Mouse (Mus musculus) hindbrain, embryonic 14.5 days (tissue): ENCODE results near the gene Egln2. TPM values are rescaled to one million over a fixed set of nuclear protein-coding genes. Genes with fewer than 3 reads are reported as not detected.

Source experiments
- ATAC-seq: fragments of 200-750 bp; cut with Nextera tagmentation; 2 replicates; pipeline ENCODE4 v1.8.0; 2017; ENCODE audit warnings: moderate number of reproducible peaks, mild to moderate bottlenecking, moderate TSS enrichment, moderate library complexity; ENCODE audit not compliant: low FRiP score
- DNase-seq: peaks from one replicate; pipeline ENCODE4 v3.0.0-alpha.2; 2015; ENCODE audit warnings: low spot score
- H3K27ac ChIP-seq: fragments of 300-500 bp; sonication (generic); 2 replicates; pipeline ENCODE4 v1.5.1; 2014; ENCODE audit warnings: mild to moderate bottlenecking, moderate library complexity
- H3K27me3 ChIP-seq: fragments of 300-500 bp; sonication (generic); 2 replicates; pipeline ENCODE4 v1.6.1; 2014; ENCODE audit warnings: mild to moderate bottlenecking, low read length, mixed read lengths; ENCODE audit not compliant: control insufficient read depth, insufficient read depth
- H3K36me3 ChIP-seq: fragments of 300-500 bp; sonication (generic); replicated peaks from 2 replicates; pipeline ENCODE4 v1.6.1; 2014; ENCODE audit not compliant: control insufficient read depth, insufficient read depth
- H3K4me1 ChIP-seq: fragments of 300-500 bp; sonication (generic); replicated peaks from 2 replicates; pipeline ENCODE4 v1.6.1; 2014; ENCODE audit warnings: antibody characterized with exemption, low read length, mixed read lengths; ENCODE audit not compliant: control insufficient read depth, insufficient read depth
- H3K4me2 ChIP-seq: fragments of 300-500 bp; sonication (generic); replicated peaks from 2 replicates; pipeline ENCODE4 v1.6.1; 2014; ENCODE audit warnings: mild to moderate bottlenecking, moderate library complexity
- H3K4me3 ChIP-seq: fragments of 300-500 bp; sonication (generic); replicated peaks from 2 replicates; pipeline ENCODE4 v1.5.1; 2014; ENCODE audit warnings: mild to moderate bottlenecking, low read length
- H3K9ac ChIP-seq: fragments of 300-500 bp; sonication (generic); 2 replicates; pipeline ENCODE4 v1.6.1; 2014
- H3K9me3 ChIP-seq: fragments of 300-500 bp; sonication (generic); 2 replicates; pipeline ENCODE4 v1.6.1; 2016; ENCODE audit warnings: low read length; ENCODE audit not compliant: control insufficient read depth
- WGBS: fragments of 180-500 bp; shearing (Covaris S2); extraction: QIAGEN DNeasy Blood & Tissue Kit; methylation state at CpG from one replicate; pipeline ENCODE4 v1.1.7; 2014; 5-methylcytosine and 5-hydroxymethylcytosine counted together
- polyA plus RNA-seq: library from polyadenylated mRNA; unstranded; fragments of >200 nt; fragmentation: Nextera tagmentation; extraction: Ambion mirVana; gene quantifications from 2 replicates; pipeline ENCODE4 v1.2.1, GENCODE M21; 2014

Gene Egln2
- polyA plus RNA-seq, result 55.3 and 55.7 TPM in 2 replicates

DNA sequence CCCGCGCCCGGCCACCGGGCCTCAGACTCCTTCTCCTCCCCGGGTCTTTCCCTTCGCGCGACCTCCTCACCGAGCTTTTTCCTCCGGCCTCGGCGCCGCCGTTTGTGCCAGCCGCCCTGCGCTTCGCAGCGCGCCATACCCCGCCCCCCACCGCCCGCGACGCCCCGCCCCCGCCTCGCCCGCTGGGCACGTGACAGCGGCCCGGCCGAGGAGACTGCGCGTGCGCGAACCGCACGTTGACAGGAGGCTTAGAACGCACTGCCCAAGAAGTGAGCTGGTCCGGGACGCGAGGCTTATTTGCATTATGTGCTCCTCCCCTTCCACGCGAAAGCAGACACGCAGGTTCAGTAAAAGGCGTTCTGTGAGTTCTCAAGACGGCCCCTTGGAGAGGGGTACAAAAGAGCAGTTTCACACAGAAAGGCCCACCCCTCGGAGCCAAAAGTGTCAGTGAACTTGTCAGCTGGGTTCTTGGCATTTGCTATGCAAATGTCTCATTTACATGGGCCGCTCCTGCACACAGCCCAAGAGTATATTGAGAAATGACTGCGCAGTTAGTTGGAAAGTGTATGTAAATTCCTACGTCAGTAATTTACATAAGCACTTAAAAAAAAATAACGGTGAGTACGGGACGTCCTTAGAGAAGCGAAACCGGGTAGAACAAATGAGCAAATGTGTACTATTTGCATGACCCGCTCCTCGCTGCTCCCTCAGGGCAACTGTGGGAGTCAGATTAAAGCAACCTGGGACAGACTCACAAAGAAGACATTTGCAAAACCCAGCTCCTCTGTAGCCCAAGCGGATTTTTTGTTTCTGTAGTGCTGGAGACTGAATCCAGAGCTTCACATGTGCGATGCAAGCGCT is at the start of gene Egln2:
Gene Egln2, minus strand, starts transcription at position 189 of the 861 bp plus-strand sequence.
- Histone ChIP-seq H3K36me3 (peaks cover 52% of the 10 kb centered on the region), H3K4me3 (peak within 1 kb of the TSS; percentile 88), H3K27ac (peak within 1 kb of the TSS; percentile 99), H3K4me1 (peaks cover 43% of the 10 kb centered on the region), H3K4me2 (peak within 1 kb of the TSS; percentile 64), H3K9ac (peak within 1 kb of the TSS; percentile 88), H3K9me3 (no peaks in the 10 kb centered on the region), H3K27me3 (no peaks in the 10 kb centered on the region)
- peak; percentile 86 for ATAC-seq
- 2% methylated on average over 61 of the region's 61 CpGs for WGBS
- peak; percentile 95 for DNase-seq

DNA sequence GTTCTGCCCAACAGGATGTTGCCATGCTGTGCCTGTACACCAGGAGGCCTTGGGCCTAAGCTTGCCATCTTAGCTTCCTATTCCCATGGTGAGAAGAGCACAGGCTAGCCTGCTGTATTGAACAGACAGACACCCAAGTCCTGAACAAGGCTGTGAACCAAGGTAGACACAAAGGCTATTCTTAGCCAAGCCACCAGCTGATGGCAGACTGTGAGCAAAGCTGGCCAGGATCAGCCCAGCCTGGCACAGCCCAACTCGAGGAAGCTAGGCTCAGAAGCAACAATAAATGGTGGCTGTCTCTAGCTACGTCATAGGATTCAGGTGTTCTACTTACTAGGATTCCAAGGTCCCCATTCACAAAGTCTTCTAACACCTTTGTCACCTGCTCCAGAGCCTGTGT is 46.0 kb upstream of the Egln2 start:
- Histone ChIP-seq H3K4me2 (no peak overlapping the region), H3K9ac (no peak overlapping the region), H3K27me3 (no peaks in the 10 kb centered on the region), H3K27ac (no peak overlapping the region), H3K9me3 (no peaks in the 10 kb centered on the region), H3K4me1 (no peaks in the 10 kb centered on the region), H3K4me3 (no peak overlapping the region), H3K36me3 (peaks cover 97% of the 10 kb centered on the region)
- ATAC-seq (no peak), DNase-seq (no peak)
- 94% methylated on average over 2 of the region's 2 CpGs for WGBS

DNA sequence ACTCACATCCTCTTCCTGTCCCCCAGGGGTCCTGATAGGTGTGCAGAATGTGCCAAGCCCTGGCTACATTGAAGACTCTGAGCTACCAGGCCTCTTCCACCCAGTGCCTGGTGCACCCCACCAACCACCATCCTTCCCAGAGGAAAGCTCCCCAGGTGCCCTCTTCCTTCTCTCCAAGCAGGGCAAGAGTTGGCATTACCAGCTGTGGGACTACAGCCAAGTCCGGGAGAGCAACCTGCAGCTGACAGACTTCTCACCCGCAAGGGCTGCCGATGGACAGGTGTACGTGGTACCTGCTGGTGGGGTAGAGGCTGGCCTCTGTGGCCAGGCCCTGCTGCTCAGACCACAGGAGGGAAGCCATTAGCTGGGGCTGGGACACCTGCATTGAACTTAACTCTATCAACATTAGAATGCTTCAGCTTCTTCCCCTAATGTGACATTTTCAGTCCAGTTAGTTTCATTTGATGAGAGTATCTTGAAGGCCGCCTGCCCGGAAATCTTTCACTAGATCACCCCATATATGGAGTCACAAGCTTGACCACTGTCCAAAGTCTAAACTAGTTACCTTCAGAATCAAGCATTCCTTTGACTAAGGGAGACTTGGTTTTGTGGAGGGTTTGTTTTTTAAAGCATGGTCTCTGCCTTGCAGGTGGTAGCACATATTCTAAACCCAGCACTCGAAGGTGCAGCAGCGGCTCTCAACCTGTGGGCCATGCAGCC is 37.3 kb upstream of the Egln2 start:
- H3K4me1 ChIP-seq, result no peaks in the 10 kb centered on the region
- H3K9ac ChIP-seq, result no peak overlapping the region
- peaks cover 65% of the 10 kb centered on the region for H3K36me3 ChIP-seq
- H3K4me3 ChIP-seq, result no peak overlapping the region
- DNase-seq (no peak), ATAC-seq (no peak)
- WGBS, result 96% methylated on average over 8 of the region's 8 CpGs
- no peak overlapping the region for H3K4me2 ChIP-seq
- H3K27ac ChIP-seq, result no peak overlapping the region
- H3K9me3 ChIP-seq, result no peaks in the 10 kb centered on the region
- H3K27me3 ChIP-seq, result no peaks in the 10 kb centered on the region

DNA sequence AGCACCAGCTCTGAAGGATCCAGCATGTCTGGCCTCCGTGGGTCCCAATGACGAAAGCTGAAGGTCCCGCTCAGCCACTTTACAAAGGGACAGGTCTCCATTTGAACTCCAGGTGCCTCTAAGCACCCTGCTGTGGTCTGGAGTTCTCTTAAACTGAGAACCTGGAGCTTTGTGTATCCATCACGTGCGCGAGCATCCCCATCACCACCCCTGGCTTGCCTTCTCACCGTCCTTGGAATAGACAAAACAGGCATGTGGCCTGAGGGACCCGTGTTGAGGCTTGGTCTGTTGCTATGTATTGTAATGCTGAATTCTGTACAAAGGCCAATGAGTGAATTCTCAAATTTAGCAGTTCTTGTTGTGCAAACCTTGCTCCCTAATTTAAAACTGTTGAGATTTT is 32.2 kb upstream of the Egln2 start:
- Histone ChIP-seq H3K4me2 (no peak overlapping the region), H3K4me3 (no peak overlapping the region), H3K36me3 (peaks cover 24% of the 10 kb centered on the region), H3K9ac (no peak overlapping the region), H3K27ac (no peak overlapping the region), H3K27me3 (no peaks in the 10 kb centered on the region), H3K4me1 (peaks cover 15% of the 10 kb centered on the region), H3K9me3 (no peaks in the 10 kb centered on the region)
- ATAC-seq (no peak), DNase-seq (no peak)
- 94% methylated on average over 8 of the region's 8 CpGs for WGBS

DNA sequence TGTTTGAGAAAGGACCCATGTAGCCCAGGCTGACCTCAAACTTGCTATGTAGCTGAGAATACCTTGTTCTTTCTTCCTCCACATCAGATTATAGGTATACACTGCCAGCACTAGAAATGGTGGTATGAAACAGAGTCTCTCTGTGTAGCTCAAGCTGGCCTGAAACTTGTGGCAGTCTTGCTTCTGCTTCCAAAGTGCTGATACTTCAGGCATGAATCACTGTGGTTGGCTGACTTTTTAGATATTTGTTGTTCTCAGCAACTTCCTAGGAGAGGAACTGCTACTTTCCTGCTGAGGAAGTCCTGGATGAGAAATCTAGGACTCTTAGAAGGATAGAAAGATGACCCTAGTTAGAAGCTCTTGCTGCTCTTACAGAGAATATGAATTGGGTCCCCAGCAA is 31.8 kb upstream of the Egln2 start:
- no peak for ATAC-seq
- H3K9me3 ChIP-seq, result no peaks in the 10 kb centered on the region
- no peak overlapping the region for H3K4me2 ChIP-seq
- no peak for DNase-seq
- no peak overlapping the region for H3K4me3 ChIP-seq
- peaks cover 23% of the 10 kb centered on the region for H3K36me3 ChIP-seq
- no peak overlapping the region for H3K9ac ChIP-seq
- peaks cover 15% of the 10 kb centered on the region for H3K4me1 ChIP-seq
- H3K27me3 ChIP-seq, result no peaks in the 10 kb centered on the region
- H3K27ac ChIP-seq, result no peak overlapping the region

DNA sequence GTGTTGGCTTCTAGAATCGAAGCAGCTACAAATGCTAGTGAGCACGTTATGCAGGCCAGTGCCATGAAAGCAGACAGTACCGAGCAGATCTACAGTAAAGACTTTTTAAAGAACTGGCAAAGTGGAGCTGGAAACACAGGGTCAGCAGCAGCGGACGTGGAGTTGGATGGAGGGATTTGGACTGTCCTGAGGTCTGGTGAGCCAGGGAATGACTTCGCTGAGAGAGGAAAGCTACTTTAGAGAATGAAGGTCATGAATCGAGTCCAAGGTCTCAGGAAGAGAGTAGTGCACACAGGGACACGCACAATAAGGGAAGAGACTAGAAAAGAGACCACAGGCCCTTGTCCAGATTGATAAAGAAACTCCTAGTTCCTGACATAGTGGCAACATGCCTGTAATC is 31.0 kb upstream of the Egln2 start:
- H3K4me1 ChIP-seq, result peaks cover 15% of the 10 kb centered on the region
- H3K36me3 ChIP-seq, result peaks cover 23% of the 10 kb centered on the region
- H3K27me3 ChIP-seq, result no peaks in the 10 kb centered on the region
- WGBS, result 95% methylated on average over 8 of the region's 8 CpGs
- ATAC-seq, result no peak
- no peak for DNase-seq
- no peak overlapping the region for H3K4me2 ChIP-seq
- H3K27ac ChIP-seq, result no peak overlapping the region
- no peak overlapping the region for H3K4me3 ChIP-seq
- no peaks in the 10 kb centered on the region for H3K9me3 ChIP-seq
- H3K9ac ChIP-seq, result no peak overlapping the region

DNA sequence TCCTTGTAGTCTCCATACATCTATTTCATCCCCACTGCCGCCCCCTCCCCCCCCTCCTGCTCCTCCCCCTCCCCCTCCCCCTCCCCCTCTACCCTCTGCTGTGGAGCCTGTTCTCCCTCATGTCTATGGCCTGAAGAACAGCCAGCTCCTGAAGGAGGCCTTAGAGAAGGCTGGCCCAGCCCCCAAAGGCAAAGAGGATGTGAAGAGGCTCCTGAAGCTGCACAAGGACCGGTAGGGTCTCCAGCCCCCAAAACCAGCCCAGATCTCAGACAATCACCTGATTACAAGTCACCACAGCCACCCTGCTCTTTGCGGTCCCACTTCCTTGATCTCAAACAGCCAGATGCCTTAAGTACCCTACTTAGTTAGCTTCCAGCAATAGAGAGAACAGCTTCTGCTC is 30.5 kb upstream of the Egln2 start:
- H3K27me3 ChIP-seq, result no peaks in the 10 kb centered on the region
- ATAC-seq (no peak), DNase-seq (no peak)
- H3K4me1 ChIP-seq, result peaks cover 15% of the 10 kb centered on the region
- WGBS, result 87% methylated on average over 3 of the region's 3 CpGs
- no peaks in the 10 kb centered on the region for H3K9me3 ChIP-seq
- H3K4me2 ChIP-seq, result no peak overlapping the region; the same call in 1 of the 2 replicates
- H3K4me3 ChIP-seq, result no peak overlapping the region
- peaks cover 23% of the 10 kb centered on the region for H3K36me3 ChIP-seq
- no peak overlapping the region for H3K9ac ChIP-seq
- H3K27ac ChIP-seq, result no peak overlapping the region

DNA sequence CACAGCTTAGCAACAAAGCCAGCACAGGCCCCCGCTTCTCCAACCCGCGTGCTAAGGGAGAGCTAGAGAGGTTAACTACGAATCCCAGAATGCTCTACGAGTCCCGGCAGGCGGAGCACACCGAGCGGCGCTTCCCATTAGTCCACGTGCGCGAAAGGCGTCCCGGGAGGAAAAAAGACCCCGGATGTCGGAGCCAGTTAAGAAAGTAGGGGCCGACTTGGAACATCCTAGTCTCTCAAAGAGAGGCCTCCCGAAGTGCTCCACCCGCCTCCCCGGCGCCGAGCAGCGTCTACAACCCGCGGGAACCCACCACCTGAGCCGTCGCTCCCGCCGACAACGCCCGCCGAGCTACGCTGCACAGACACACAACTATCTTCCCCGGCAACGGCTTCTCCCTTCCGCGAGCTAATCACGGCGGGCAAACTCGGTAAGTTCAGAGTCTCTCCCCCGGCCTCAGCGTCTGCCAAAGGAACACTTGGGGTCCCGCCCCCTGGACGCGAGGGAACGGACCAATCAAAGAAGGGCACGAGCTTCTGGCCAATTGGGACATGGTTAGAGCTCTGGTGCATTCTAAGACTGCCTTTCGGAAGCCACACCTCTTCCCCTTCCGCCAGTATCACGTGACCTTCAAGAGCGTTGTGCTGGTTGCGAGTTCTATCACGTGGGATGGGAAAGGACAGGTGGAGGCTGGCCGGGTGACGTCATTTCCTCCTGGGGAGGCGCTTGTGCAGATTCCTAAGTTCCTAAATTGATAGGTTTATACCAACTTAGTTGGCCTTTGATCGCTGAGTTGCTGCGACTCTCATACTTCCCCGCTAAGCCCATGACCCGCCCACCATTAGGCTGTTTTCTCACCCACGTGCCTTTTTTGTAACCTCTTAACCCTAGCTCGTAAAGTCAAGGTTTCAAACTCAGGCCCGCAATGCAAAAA is 29.3 kb upstream of the Egln2 start, which contains the start of the genes BC024978 and Snrpa:
Gene BC024978, plus strand, starts transcription at position 101 of the 931 bp plus-strand sequence.
Gene Snrpa, minus strand, starts transcription at position 591 of the 931 bp plus-strand sequence.
- H3K9me3 ChIP-seq, result no peaks in the 10 kb centered on the region
- ATAC-seq (peak; percentile 98), DNase-seq (peak; percentile 95)
- H3K9ac ChIP-seq, result peak within 1 kb of the TSS; percentile 78
- H3K36me3 ChIP-seq, result peaks cover 32% of the 10 kb centered on the region
- H3K27me3 ChIP-seq, result no peaks in the 10 kb centered on the region
- H3K4me1 ChIP-seq, result peaks cover 15% of the 10 kb centered on the region
- WGBS, result under 1% methylated on average over 63 of the region's 64 CpGs
- H3K27ac ChIP-seq, result peak within 1 kb of the TSS; percentile 92
- peak within 1 kb of the TSS; percentile 76 for H3K4me3 ChIP-seq
- H3K4me2 ChIP-seq, result peak within 1 kb of the TSS; percentile 89
